12 mouse cellular contexts compared by ENCODE assay signal in the genomic region with DNA sequence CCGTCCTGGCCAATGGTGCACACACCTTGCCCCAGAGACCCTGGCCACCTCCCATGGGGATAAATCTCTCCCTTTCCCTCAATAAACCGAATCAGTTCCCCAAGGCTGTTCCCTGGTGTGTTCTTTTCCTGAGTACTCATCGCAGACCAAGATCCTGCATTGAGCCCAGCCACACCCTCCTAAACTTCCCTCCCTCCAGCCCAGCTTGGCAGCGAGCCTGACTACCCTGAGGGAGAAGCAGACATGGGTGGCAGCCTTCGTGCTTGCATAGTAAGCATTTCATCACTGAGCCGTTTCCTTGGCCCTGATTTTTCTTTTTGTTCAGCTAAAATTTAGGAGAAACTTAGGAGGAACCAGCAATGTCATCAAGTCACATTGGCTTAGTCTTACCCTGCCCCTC. TPM values are rescaled to one million over a fixed set of nuclear protein-coding genes. Genes with fewer than 3 reads are reported as not detected.
A peak's percentile ranks its signal among the peaks of the same experiment; 100 is the strongest.
DNase-seq lines count a peak whose midpoint lies in the region; ATAC-seq and TF ChIP-seq lines count a peak whose summit lies in the region.
"Had no signal": no experiment of that assay in that cellular context is flagged by ENCODE, and none has a peak within 500 bp of the region (broad histone marks: within the 10 kb centered on the region; RNA-seq: fewer than 3 reads in every experiment).

No protein-coding gene starts in this region.

- DNase-seq in liver, adult 2 months (ENCODE audit: extremely low read depth, low read depth, low spot score), result peak; percentile 38
- DNase-seq in liver, postnatal 0 days, result no peak
- peak; percentile 72 for DNase-seq in large intestine, adult 2 months (ENCODE audit: low read depth, low spot score)
- peak; percentile 83 for DNase-seq in stomach, postnatal 0 days (ENCODE audit: low spot score)
- DNase-seq in left cerebral cortex, adult 11 months (ENCODE audit: low spot score), result no peak
- DNase-seq in layer of hippocampus, postnatal 25 days (ENCODE audit: extremely low spot score in 1 of 2, low spot score in 1 of 2), result no peak
- no peak for DNase-seq in frontal cortex, postnatal 36 days (ENCODE audit: low spot score in 2 of 2)

- no peaks in the 10 kb centered on the region for H3K9me3 ChIP-seq in liver, postnatal 0 days (ENCODE audit: low read length)
- no peaks in the 10 kb centered on the region for H3K9me3 ChIP-seq in stomach, postnatal 0 days (ENCODE audit: control insufficient read depth, low read length)
- H3K9me3 ChIP-seq: liver, embryonic 15.5 days; neural tube, embryonic 12.5 days had no signal

- TF ChIP-seq EP300 in liver, postnatal 0 days (IDR thresholded peaks at IDR 0.05; ENCODE audit: low read depth), result no peak
- TF ChIP-seq EP300 in stomach, postnatal 0 days (optimal IDR thresholded peaks at IDR 0.05), result no peak

- WGBS in liver, adult 2 months, result 49% methylated on average over 6 of the region's 6 CpGs
- WGBS in liver, postnatal 0 days (ENCODE audit: insufficient replicate concordance), result 45% methylated on average over 6 of the region's 6 CpGs
- 18% methylated on average over 6 of the region's 6 CpGs for WGBS in large intestine, adult 2 months
- WGBS in stomach, postnatal 0 days, result 19% methylated on average over 6 of the region's 6 CpGs

- peaks cover 3% of the 10 kb centered on the region; the same call in 1 of the 2 replicates for H3K4me1 ChIP-seq in liver, adult 2 months (ENCODE audit: control insufficient read depth, insufficient read depth, low read length)
- H3K4me1 ChIP-seq in liver, postnatal 0 days (ENCODE audit: insufficient read depth), result peaks cover 2% of the 10 kb centered on the region; the same call in 1 of the 2 replicates
- peaks cover 48% of the 10 kb centered on the region for H3K4me1 ChIP-seq in bone marrow macrophage, adult 2 months (ENCODE audit: control insufficient read depth, insufficient read depth, low read length)
- 0 out of 2 replicates have a peak, but pooled peaks cover 2% of the 10 kb centered on the region for H3K4me1 ChIP-seq in stomach, postnatal 0 days (replicated peaks; ENCODE audit: control insufficient read depth, insufficient read depth)

- H3K4me3 ChIP-seq in liver, adult 2 months (ENCODE audit: insufficient read depth, low read depth, low read length), result no peak overlapping the region
- no peak overlapping the region for H3K4me3 ChIP-seq in liver, postnatal 0 days (ENCODE audit: low read depth, low read length)
- H3K4me3 ChIP-seq in bone marrow macrophage, adult 2 months (ENCODE audit: insufficient read depth, low read length), result no peak overlapping the region
- H3K4me3 ChIP-seq in stomach, postnatal 0 days (ENCODE audit: low read depth, low read length), result no peak overlapping the region
- H3K4me3 ChIP-seq: layer of hippocampus, adult 2 months; liver, embryonic 15.5 days; neural tube, embryonic 12.5 days had no signal

- ATAC-seq in liver, postnatal 0 days, result no peak
- 0 out of 2 replicates have a peak, but pooled peaks have one; percentile 42 for ATAC-seq in stomach, postnatal 0 days (ENCODE audit: low FRiP score, low TSS enrichment)

- no peak for TF ChIP-seq POLR2A in liver, adult 2 months (IDR thresholded peaks at IDR 0.05; ENCODE audit: extremely low read depth, insufficient read depth, low read length)
- no peak for TF ChIP-seq POLR2A in bone marrow macrophage, adult 2 months (IDR thresholded peaks at IDR 0.05; ENCODE audit: borderline replicate concordance, low read depth, low read length)

- H3K79me2 ChIP-seq in liver, adult 2 months (ENCODE audit: control insufficient read depth, insufficient read depth, low read length), result no peaks in the 10 kb centered on the region

- H3K27ac ChIP-seq in liver, adult 2 months (replicated peaks; ENCODE audit: insufficient read depth, low read depth, low read length), result no peak overlapping the region
- no peak overlapping the region for H3K27ac ChIP-seq in liver, postnatal 0 days (ENCODE audit: low read depth)
- peak overlapping the region; percentile 80 for H3K27ac ChIP-seq in bone marrow macrophage, adult 2 months (ENCODE audit: insufficient read depth, low read depth, low read length)
- peak overlapping the region; percentile 82 for H3K27ac ChIP-seq in stomach, postnatal 0 days (replicated peaks)
- H3K27ac ChIP-seq: layer of hippocampus, adult 2 months; liver, embryonic 15.5 days; neural tube, embryonic 12.5 days had no signal

- H3K4me2 ChIP-seq in liver, postnatal 0 days (ENCODE audit: low read depth, low read length), result no peak overlapping the region
- no peak overlapping the region for H3K4me2 ChIP-seq in stomach, postnatal 0 days (replicated peaks; ENCODE audit: low read depth)
- H3K4me2 ChIP-seq: liver, embryonic 15.5 days; neural tube, embryonic 12.5 days had no signal

- no peak overlapping the region for H3K9ac ChIP-seq in liver, adult 2 months (ENCODE audit: low read depth, low read length)
- H3K9ac ChIP-seq in liver, postnatal 0 days (replicated peaks), result no peak overlapping the region
- H3K9ac ChIP-seq in stomach, postnatal 0 days (ENCODE audit: low read length), result no peak overlapping the region
- H3K9ac ChIP-seq: liver, embryonic 15.5 days; neural tube, embryonic 12.5 days had no signal

- no peaks in the 10 kb centered on the region for H3K36me3 ChIP-seq in liver, adult 2 months (ENCODE audit: control insufficient read depth, insufficient read depth, low read length)
- H3K36me3 ChIP-seq in liver, postnatal 0 days (replicated peaks; ENCODE audit: insufficient read depth, low read length), result no peaks in the 10 kb centered on the region
- no peaks in the 10 kb centered on the region for H3K36me3 ChIP-seq in stomach, postnatal 0 days (ENCODE audit: control insufficient read depth, insufficient read depth, low read length)
- H3K36me3 ChIP-seq: G1E; liver, embryonic 15.5 days; neural tube, embryonic 12.5 days had no signal

- no peak for TF ChIP-seq CTCF in liver, adult 2 months (IDR thresholded peaks at IDR 0.05; ENCODE audit: low read depth, low read length)
- TF ChIP-seq CTCF in liver, postnatal 0 days (IDR thresholded peaks at IDR 0.05; ENCODE audit: low read depth), result no peak
- no peak for TF ChIP-seq CTCF in bone marrow macrophage, adult 2 months (IDR thresholded peaks at IDR 0.05; ENCODE audit: low read depth, low read length)
- TF ChIP-seq CTCF in stomach, postnatal 0 days (IDR thresholded peaks at IDR 0.05; ENCODE audit: low read depth), result no peak

- H3K27me3 ChIP-seq in liver, adult 2 months (ENCODE audit: control insufficient read depth, insufficient read depth, low read length), result no peaks in the 10 kb centered on the region
- 0 out of 2 replicates have a peak, but pooled peaks cover 8% of the 10 kb centered on the region for H3K27me3 ChIP-seq in liver, postnatal 0 days (ENCODE audit: insufficient read depth, low read length)
- H3K27me3 ChIP-seq in stomach, postnatal 0 days (ENCODE audit: control insufficient read depth, insufficient read depth, low read length), result no peaks in the 10 kb centered on the region

RNA-seq across cellular contexts. Expression of a gene that starts 1.6 kb away (rescaled TPM):
- not detected in 2 replicates for total RNA-seq in liver, adult 2 months (2014; rRNA removed)
- 0.28 and 0.86 TPM in 2 replicates for polyA plus RNA-seq in liver, adult 2 months (2012; rRNA removed)
- 0.26 and 0.94 TPM in 2 replicates for polyA plus RNA-seq in liver, postnatal 0 days (2015; fragmentation: Nextera tagmentation; extraction: Ambion mirVana)
- polyA plus RNA-seq in bone marrow macrophage, adult 2 months (2012; ENCODE audit: insufficient read depth, insufficient read length, missing spikeins), result 57.0 and 81.4 TPM in 2 replicates
- 4.4 and 6.9 TPM in 2 replicates for polyA plus RNA-seq in large intestine, adult 2 months (2012; rRNA removed)
- polyA plus RNA-seq in stomach, postnatal 0 days (2015; fragmentation: Nextera tagmentation; extraction: Ambion mirVana), result 129 and 160 TPM in 2 replicates
- 1 to 10 TPM; 1.5 to 1.6 TPM for total RNA-seq in layer of hippocampus, postnatal 25 days (2021)
- total RNA-seq: G1E had no signal
- polyA plus RNA-seq: G1E had no signal

RNA-seq across cellular contexts. Expression of a gene that starts 6.4 kb away (rescaled TPM):
- total RNA-seq in liver, adult 2 months (2014; rRNA removed), result 215 and 230 TPM in 2 replicates
- 512 and 554 TPM in 2 replicates for polyA plus RNA-seq in liver, adult 2 months (2012; rRNA removed)
- polyA plus RNA-seq in liver, postnatal 0 days (2015; fragmentation: Nextera tagmentation; extraction: Ambion mirVana), result 118 and 141 TPM in 2 replicates
- polyA plus RNA-seq in bone marrow macrophage, adult 2 months (2012; ENCODE audit: insufficient read depth, insufficient read length, missing spikeins), result 65.0 and 65.6 TPM in 2 replicates
- 63.8 and 66.5 TPM in 2 replicates for polyA plus RNA-seq in large intestine, adult 2 months (2012; rRNA removed)
- 56.3 and 58.4 TPM in 2 replicates for polyA plus RNA-seq in stomach, postnatal 0 days (2015; fragmentation: Nextera tagmentation; extraction: Ambion mirVana)
- total RNA-seq in layer of hippocampus, postnatal 25 days (2021), result 10 to 100 TPM; 12.4 to 12.9 TPM

RNA-seq across cellular contexts. Expression of a gene that starts 12.3 kb away (rescaled TPM):
- 0.20 and 0.55 TPM in 2 replicates for total RNA-seq in liver, adult 2 months (2014; rRNA removed)
- polyA plus RNA-seq in liver, adult 2 months (2012; rRNA removed), result 0.72 and 1.1 TPM in 2 replicates
- 0.36 and 0.38 TPM in 2 replicates for polyA plus RNA-seq in liver, postnatal 0 days (2015; fragmentation: Nextera tagmentation; extraction: Ambion mirVana)
- 14.3 and 18.1 TPM in 2 replicates for polyA plus RNA-seq in bone marrow macrophage, adult 2 months (2012; ENCODE audit: insufficient read depth, insufficient read length, missing spikeins)
- 8.5 and 10.1 TPM in 2 replicates for polyA plus RNA-seq in large intestine, adult 2 months (2012; rRNA removed)
- polyA plus RNA-seq in stomach, postnatal 0 days (2015; fragmentation: Nextera tagmentation; extraction: Ambion mirVana), result 21.9 and 22.1 TPM in 2 replicates
- total RNA-seq in layer of hippocampus, postnatal 25 days (2021), result 10 to 100 TPM; 33.7 to 46.8 TPM

RNA-seq across cellular contexts. Expression of a gene that starts 19.8 kb away (rescaled TPM):
- total RNA-seq in liver, adult 2 months (2014; rRNA removed), result 4.4 and 5.1 TPM in 2 replicates
- 7.4 and 9.8 TPM in 2 replicates for polyA plus RNA-seq in liver, adult 2 months (2012; rRNA removed)
- 5.1 and 5.4 TPM in 2 replicates for polyA plus RNA-seq in liver, postnatal 0 days (2015; fragmentation: Nextera tagmentation; extraction: Ambion mirVana)
- 34.3 and 46.1 TPM in 2 replicates for polyA plus RNA-seq in bone marrow macrophage, adult 2 months (2012; ENCODE audit: insufficient read depth, insufficient read length, missing spikeins)
- 21.3 and 34.5 TPM in 2 replicates for polyA plus RNA-seq in large intestine, adult 2 months (2012; rRNA removed)
- polyA plus RNA-seq in stomach, postnatal 0 days (2015; fragmentation: Nextera tagmentation; extraction: Ambion mirVana), result 18.7 and 20.4 TPM in 2 replicates
- total RNA-seq in layer of hippocampus, postnatal 25 days (2021), result 10 to 100 TPM; 47.0 to 65.2 TPM

RNA-seq across cellular contexts. Expression of a gene that starts 20.0 kb away (rescaled TPM):
- 20.3 and 20.5 TPM in 2 replicates for total RNA-seq in liver, adult 2 months (2014; rRNA removed)
- 63.4 and 74.6 TPM in 2 replicates for polyA plus RNA-seq in liver, adult 2 months (2012; rRNA removed)
- 81.0 and 88.0 TPM in 2 replicates for polyA plus RNA-seq in liver, postnatal 0 days (2015; fragmentation: Nextera tagmentation; extraction: Ambion mirVana)
- polyA plus RNA-seq in bone marrow macrophage, adult 2 months (2012; ENCODE audit: insufficient read depth, insufficient read length, missing spikeins), result 109 and 110 TPM in 2 replicates
- polyA plus RNA-seq in large intestine, adult 2 months (2012; rRNA removed), result 94.1 and 101 TPM in 2 replicates
- polyA plus RNA-seq in stomach, postnatal 0 days (2015; fragmentation: Nextera tagmentation; extraction: Ambion mirVana), result 123 and 127 TPM in 2 replicates
- 10 to 100 TPM; 20.1 to 21.9 TPM for total RNA-seq in layer of hippocampus, postnatal 25 days (2021)

Comparison
In these comparisons a context has a peak if more than half of its experiments do, and no peak if none do; other contexts are left out.
1. DNase-seq: peak in liver, adult 2 months (single experiment), large intestine, adult 2 months (single experiment) and stomach, postnatal 0 days (single experiment); none in liver, postnatal 0 days (single experiment), left cerebral cortex, adult 11 months (single experiment), layer of hippocampus, postnatal 25 days (0 of 2) and frontal cortex, postnatal 36 days (0 of 2).
2. H3K27ac ChIP-seq: peak in bone marrow macrophage, adult 2 months (single experiment) and stomach, postnatal 0 days (single experiment); none in liver, adult 2 months (single experiment) and liver, postnatal 0 days (single experiment).